In genomic region chr19:5448354-5449150, GRCm38 (mm10) we compare ENCODE assay signal across 1 mouse cellular context.
A peak's percentile ranks its signal among the peaks of the same experiment; 100 is the strongest.
TF ChIP-seq lines count a peak whose summit lies in the region.

No protein-coding gene starts in this region.

TF ChIP-seq in MEL, 35 proteins besides CTCF, POLR2A, EP300 and RAD21:
- TF ChIP-seq MYC (IDR thresholded peaks at IDR 0.05; ENCODE audit: low read depth, low read length) (0 out of 2 replicates have a peak, but pooled peaks have one; percentile 48), ETS1 (IDR thresholded peaks at IDR 0.05; ENCODE audit: low read depth, low read length) (peak; percentile 31; the same call in 1 of the 2 replicates), BHLHE40 (IDR thresholded peaks at IDR 0.05; ENCODE audit: borderline replicate concordance, low read depth, low read length) (peak; percentile 53; the same call in 1 of the 2 replicates), MXI1 (IDR thresholded peaks at IDR 0.05; ENCODE audit: low read depth, low read length) (peak; percentile 35; the same call in 1 of the 2 replicates), MAFK (IDR thresholded peaks at IDR 0.05; ENCODE audit: borderline replicate concordance, low read depth, low read length) (no peak), ZKSCAN1 (IDR thresholded peaks at IDR 0.05; ENCODE audit: low read depth, low read length) (no peak), MAX (IDR thresholded peaks at IDR 0.05; ENCODE audit: low read length) (peak; percentile 96)
TF ChIP-seq in MEL: peak in this region for 5.
